Mouse (Mus musculus) CD4-positive, CD25-positive, alpha-beta regulatory T cell, adult 4 months (primary cell): ENCODE measurements around the gene Pde11a. TPM values are rescaled to one million over a fixed set of nuclear protein-coding genes. Genes with fewer than 3 reads are reported as not detected.

Experiments used
- ATAC-seq: one replicate; pipeline ENCODE4 v1.8.0; 2017
- polyA plus RNA-seq, 2 experiments: library from polyadenylated mRNA; unstranded; fragments of 100-300 nt; shearing (Covaris generic); gene quantifications; one replicate each; pipeline ENCODE4 v1.2.1; 2017

Gene Pde11a
- polyA plus RNA-seq, 2 experiments from 2014 or later = 5.8 to 6.1 TPM

DNA sequence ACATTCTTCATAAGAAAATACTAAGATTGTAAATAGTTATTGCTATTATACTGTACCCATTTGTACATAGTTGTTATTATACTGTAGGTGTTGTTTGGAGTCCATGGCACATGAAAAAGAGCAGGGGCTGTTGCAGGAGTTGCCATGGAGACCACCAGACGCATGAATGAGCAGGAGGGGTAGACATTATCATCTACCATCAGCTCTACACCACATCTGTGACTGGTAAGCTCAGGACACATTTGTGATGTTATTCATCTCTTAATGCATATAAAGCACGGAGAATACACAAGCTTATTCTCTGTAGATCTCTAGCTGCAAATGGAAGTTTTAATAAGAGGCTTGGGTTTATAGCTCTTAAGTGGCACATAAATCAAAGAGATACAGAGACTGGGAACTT lies 179.6 kb downstream of the Pde11a start:
- no peak for ATAC-seq

GRCm38 (mm10) chr2:76141136-76141535 lies 197.4 kb downstream of the Pde11a start:
- no peak for ATAC-seq

GRCm38 (mm10) chr2:76132983-76133382 lies 205.6 kb downstream of the Pde11a start:
- ATAC-seq = peak; percentile 64

DNA sequence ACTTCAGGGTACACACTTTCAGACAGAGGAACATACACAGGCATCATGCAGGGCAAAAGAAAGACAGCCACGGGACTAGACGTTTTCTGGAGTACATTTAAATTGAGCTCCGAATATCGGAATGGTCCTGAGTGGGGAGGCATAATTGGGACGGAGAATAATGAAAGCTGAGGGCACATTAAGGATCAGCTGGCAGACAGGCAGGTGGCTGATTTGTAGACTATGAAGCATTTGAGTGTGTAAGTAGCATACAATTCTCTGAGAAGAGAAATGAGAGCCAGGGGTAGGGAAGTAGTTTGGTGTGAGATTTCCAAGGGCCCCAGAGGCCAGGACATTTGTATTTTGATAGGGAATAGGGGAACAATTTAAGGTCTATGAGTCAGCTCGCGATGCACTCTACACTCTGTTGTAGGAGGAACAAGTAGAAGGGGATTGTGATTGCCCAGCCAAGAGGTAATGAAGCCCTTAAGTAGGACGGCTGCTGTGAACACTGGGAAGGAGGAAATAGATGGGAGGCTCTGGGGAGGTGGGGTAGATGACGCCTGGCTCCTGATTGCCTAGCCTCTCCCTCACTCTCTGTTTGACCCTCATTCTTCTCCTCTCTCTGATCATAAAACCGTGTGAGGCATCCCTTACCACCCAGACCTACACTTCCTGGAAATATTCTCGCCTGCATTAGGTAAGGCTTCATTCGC lies 208.5 kb downstream of the Pde11a start:
- ATAC-seq = no peak

DNA sequence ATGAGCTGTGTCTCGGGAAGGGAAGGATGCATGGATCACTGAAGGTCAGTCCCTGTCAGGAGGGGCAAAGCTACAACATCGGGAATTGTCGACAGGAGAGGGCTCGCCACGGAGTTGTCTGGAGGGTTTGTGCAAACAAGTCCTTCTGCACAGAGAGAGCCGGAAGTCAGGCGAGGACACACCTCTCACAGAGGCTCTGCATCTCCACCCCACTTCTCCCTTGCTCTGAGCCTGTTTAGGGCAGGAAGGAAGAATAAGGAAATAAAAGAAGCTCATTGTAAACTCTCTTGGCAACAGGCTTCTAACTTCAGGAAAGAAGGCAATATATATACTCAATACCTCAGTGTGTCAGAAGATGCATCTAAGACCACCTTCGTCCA lies 209.5 kb downstream of the Pde11a start:
- ATAC-seq = peak; percentile 73

- ATAC-seq = peak; percentile 71
Measured at GRCm38 (mm10) chr2:76128105-76129057, 210.2 kb downstream of the Pde11a start.

DNA sequence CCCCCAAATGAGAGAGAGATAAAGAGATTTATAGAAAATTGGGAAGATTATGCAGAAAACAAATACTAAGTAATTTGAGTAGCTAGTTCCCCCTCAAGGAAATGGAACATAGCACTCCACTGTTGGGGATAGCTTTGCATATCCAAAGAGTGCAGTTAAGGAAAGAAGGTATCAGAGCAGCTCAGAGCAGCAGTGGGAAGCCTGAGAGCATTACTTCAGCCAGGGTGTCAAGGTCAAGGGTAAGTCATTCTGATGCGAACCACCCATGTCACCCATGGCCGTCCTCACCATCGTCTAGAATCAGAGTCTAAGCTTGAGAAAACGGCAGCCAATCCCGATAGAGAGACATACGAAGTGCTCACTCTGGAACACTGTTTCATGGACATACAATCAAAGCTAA lies 211.9 kb downstream of the Pde11a start:
- ATAC-seq = no peak

- no peak for ATAC-seq
Measured at GRCm38 (mm10) chr2:76124821-76125220, 213.8 kb downstream of the Pde11a start.

GRCm38 (mm10) chr2:76122167-76122566 lies 216.4 kb downstream of the Pde11a start:
- peak; percentile 94 for ATAC-seq

GRCm38 (mm10) chr2:76119848-76120247 lies 218.7 kb downstream of the Pde11a start:
- ATAC-seq = no peak

DNA sequence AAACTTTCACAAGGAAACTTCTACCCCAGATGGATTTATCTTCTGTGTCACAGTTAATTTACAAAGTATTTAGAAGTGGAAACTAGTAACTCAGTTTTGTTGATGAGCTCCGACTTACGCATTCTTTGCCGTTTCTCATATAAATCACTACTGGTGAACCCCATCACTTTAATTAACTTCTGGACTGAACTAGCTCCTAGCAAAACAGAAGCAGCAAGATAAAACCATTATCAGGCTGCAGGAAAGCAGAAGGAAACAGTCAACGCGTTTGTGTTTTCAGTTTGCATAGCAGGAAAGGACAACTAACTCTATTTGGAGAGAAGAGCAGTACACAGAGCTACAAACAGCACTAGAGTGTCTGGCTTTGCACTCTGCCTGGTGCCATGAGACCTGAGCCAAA lies 220.1 kb downstream of the Pde11a start:
- ATAC-seq = no peak

DNA sequence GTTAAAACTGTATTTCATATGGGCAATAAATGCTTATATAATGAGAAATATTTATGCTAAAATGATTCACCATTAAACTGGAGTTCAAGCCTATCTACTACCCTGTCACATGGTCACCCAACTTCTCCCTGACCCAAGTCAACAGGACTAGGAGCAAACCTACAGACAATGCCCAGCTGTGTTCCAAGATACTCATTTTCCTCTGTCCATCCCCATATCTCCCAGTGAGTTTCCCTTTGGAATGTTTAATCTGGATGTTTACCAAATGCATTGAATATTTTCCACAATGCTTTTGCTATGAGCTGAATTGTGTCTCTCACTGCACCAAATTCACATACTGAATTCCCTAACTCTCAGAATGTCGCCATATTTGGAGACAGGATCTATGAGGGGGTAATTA lies 221.4 kb downstream of the Pde11a start:
- no peak for ATAC-seq

DNA sequence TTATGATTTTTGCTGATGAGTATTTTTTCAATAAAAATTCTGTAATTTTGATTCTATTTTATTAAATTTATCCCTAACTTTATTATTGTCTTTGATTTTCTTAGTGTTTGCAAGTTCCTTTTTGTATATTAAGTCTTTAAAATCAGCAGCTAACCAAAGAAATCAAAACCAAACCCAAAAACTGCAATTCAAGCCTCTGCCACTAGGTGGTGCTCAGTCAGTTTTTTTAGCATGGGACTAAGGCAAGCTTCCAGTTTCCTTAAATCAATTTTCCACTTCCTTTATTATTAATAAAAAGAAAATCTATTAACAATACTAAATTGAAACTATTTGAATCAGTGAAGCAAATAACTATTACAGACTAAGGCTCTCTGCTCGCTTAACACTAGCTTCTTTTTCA lies 222.9 kb downstream of the Pde11a start:
- ATAC-seq = peak; percentile 60

GRCm38 (mm10) chr2:76114734-76115133 lies 223.8 kb downstream of the Pde11a start:
- peak; percentile 78 for ATAC-seq

DNA sequence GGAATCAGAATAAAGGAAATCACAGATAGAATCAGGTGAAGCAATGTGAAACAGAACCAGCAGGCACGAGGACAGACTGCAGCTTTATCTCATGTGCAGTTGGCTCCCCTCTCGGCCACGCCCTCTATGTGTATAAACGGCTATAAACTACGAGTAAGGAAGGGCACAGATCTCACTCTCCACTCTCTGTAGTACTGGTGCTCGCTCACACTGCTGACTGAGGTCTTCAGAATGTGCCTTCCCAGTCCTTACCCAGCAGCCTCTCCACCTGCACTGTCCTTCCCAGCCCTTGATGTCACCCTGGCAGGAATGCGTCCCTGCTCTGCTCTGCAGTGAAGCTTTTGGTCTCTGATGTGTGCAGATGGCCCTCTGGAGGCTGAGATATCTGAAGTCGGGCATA lies 228.9 kb downstream of the Pde11a start:
- ATAC-seq = no peak

DNA sequence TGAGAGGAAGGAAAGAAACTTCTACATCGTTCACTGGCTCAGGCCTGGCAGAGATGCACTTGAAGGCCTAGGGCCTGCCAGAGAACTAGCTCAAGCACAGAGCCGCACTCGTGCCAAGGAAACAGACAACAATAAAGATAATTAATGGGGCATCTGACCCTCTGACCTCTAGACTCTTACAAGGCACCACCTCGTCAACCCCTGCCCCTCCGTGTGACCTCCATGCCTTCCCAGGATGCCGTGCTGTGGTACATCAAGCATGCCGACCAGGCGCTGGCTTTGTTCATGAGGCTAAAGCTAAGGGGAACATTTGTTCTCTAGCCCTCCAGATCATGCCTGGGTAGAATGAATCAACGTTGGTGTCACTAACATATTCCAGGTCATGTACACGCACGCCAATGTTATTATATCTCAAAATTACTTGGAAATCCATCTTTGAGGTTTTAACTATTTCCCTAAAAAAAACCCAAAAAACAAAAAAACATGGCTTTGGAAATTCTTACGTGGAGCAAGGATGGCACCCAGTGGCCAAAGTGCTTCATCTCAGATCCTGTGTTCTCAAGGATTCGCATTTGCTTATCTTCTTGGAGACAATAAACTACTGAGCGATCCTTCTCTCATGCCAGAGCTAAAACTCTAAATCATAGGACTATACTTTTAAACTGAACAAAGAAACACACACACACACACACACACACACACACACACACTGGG lies 236.5 kb downstream of the Pde11a start:
- ATAC-seq = no peak

DNA sequence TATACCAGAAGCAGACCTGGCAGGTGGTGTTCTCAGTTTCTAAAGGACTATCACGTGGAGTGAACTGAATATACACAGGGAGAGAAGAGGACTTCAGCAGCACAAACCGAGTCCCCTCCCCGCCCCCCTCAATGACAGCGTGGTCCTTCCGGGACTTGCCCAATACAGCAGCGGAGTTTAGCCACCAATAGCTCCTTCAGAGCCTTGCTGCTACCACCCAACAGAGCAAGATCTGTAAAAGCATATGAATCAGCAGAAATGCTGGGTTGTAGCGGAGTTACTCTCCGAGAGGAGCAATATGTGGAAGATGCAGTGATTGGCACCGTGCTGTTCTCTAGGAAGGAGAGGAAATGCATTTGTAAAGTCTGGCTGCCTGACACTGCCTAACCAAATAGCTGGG lies 238.0 kb downstream of the Pde11a start:
- no peak for ATAC-seq

GRCm38 (mm10) chr2:76099726-76100347 lies 238.7 kb downstream of the Pde11a start:
- no peak for ATAC-seq

DNA sequence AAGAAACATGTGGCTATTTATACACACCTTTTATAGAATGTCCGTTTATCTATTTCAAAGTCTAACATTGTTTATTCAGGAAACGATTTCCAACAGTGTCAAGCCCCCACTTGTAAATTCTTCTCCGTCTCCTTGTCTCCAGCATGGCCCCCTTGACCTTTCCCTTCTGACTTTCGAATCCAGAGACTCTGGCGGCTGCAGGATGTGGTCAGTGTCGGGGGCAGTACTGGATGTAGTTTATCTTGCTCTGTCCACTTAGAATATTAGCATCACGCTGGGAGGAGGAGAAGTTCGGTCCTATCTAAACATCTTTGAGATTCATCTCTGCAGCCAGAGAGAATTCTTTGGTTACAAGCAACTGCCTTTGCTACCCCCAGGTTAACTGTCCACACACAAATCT lies 240.2 kb downstream of the Pde11a start:
- no peak for ATAC-seq

- no peak for ATAC-seq
Measured at GRCm38 (mm10) chr2:76097847-76098246, 240.7 kb downstream of the Pde11a start.

DNA sequence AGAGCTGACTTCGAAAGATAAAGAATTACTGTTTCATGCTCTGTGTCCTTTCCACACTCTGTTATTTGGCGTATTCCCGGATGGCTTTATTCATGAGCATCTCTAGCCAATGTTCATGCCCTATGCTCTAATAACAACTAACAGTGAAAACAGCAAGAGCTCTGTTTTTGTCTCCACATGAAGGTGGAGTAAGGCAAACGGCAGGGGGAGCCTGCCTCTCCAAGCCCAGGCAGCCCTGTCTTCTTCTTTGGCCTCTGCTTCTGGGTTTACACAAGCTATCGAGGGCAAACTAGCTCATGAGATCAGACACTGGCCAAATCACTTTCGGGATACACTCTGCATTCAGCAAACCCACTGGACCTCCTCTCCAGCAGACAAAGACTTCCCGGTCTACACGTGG lies 241.3 kb downstream of the Pde11a start:
- no peak for ATAC-seq

- ATAC-seq = no peak
Measured at GRCm38 (mm10) chr2:76095861-76096260, 242.7 kb downstream of the Pde11a start.

GRCm38 (mm10) chr2:76090506-76090905 lies 248.1 kb downstream of the Pde11a start:
- ATAC-seq = no peak
